Mouse (Mus musculus): ENCODE data around the gene Dio3.

Dio3 gene

DNA sequence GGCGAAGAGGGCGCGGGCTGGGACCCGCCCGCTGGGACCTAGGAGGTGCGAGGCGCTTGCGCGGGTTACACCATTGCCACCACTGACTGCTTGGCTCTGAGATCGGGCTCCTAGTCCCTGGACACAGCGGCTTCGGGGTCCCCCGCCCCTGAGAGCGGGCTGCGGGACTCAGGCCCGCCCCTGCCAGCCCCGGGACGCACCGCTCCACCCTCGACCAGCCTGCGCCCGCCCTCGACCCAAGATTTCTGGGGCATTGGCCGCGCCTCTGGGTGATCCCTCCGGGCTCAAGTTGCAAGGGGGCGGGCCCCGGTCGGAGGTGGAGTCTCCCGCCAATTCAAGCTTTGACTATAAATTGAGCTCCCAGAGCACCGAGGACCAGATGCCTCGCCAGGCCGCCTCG lies at the start of gene Dio3:
TSS of gene Dio3 (plus strand) at position 216 of the 400 bp plus-strand sequence.
- DNase-seq: peak; percentile 70

DNA sequence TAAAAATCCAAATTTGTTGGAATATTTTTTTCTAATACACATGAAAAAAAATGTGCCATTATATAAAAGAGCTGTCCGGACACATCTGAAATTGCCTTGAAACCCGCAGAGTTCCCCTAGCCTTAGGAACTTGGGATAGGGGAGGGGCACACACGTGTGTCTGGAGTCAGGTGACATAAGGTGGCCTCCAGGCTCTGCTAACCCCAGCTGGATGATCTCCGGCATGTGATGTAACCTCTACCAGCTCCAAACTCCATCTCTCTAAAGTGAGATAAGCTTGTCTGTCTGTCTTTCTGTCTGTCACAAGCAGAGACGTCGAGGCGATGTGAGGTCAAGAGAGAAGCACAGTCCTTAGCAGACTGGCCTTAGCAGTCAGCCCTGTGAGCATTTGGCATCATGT lies 48.6 kb upstream of the Dio3 start:
- no peak for DNase-seq

DNA sequence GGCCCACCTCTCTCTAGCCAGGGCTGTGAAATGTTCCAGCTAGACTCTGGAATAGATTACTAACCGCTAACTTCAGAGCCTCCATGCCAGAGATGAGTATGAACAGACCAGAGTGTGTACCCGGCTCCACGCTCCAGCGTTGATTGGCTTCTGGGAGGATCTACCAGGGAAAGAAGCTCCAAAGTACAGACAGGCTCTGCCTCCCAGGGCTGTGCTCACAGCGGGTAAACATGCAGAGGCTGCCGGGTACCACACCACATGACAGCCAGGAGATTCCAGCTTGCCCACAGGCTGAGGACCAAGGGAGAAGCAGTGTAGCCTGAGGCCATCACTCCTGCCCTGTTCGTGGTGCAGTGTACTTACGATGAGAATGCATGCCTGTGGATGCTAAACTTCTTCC lies 48.1 kb upstream of the Dio3 start:
- DNase-seq: peak; percentile 72

DNA sequence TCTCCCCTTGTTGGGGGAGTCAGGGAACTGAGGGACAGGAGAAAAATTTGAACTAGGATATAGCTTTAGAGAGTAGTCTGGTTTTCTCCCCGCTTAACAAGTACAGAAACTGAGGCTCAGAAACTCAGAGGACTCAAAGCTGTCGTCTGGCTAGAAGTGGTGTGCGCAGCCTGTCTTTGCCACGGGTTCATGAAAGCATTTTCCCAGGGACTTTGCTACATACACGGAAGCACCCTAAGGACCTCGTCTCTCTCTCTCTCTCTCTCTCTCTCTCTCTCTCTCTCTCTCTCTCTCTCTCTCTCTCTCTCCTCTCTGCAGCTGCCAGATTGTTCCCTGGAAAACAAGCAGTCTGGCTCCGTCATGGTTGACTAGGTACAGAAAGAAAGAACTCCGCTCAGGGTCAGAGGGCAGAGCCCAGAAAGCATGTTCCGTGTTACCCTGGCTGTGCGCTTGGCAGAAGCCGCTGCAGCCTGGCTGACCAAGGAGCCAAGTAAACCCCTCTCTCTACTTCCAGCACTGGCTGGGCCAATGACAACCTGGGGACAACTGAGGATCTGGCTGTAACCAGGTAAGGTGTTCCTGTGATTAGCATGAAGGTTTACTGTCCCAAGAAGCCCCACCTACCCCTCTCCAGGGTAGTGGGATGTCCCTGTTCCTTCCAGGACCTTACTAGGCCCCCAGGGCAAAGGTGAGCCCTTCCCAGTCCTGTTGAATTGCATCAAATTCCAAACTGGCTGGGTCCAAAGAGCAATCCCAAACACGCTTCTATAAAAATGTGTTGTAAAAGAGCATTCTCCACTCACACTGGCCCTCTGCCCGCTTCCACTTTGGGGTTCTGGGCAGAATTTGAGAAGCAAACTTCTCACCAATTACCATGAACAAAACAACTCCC lies 46.9 kb upstream of the Dio3 start:
- DNase-seq: peak; percentile 67

- DNase-seq: peak; percentile 39
These were observed 43.0 kb upstream of the Dio3 start for GRCm38 (mm10) chr12:110235908-110236307.

- peak; percentile 31 for DNase-seq
These were observed 41.8 kb upstream of the Dio3 start for GRCm38 (mm10) chr12:110237046-110237445.

GRCm38 (mm10) chr12:110239358-110239757 lies 39.5 kb upstream of the Dio3 start:
- no peak for DNase-seq

DNA sequence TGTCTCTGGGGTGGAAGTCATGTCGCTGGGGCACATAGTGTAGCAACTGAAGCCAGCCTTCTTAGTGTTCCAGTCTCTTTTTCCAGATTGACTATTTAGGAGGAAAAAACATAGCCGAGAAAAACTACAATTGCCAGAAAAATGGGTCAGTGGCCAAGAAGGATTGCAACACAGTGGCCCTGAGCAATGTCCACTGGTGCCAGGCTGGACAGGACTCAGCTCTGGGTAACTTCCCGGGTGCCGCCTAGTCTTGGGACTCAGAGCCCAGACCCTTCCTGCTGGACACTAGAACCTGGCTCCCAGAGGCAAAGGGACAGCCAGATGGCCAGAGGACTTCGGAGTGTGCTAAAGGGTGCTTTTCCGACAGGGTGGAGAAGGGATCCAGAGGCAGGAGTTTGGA lies 34.3 kb upstream of the Dio3 start:
- DNase-seq: no peak

DNA sequence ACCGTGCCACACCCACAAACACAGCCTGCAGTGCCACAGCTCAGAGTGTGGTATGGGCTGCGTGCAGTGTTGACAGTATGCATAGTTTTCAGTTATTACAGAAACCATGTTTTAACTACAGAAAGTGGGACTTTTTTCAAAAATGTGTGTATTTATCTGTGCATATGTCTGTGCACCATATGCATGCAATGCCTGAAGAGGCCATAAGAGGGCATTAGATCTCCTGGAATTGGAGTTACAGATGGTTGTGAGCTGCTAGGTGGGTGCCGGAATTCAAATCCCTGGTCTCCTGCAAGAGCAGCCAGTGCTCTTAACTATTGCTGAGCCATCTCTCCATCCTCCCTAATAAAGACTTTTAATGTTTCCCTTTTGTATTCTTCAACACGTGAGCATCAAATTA lies 33.4 kb upstream of the Dio3 start:
- DNase-seq: no peak

- DNase-seq: peak; percentile 20
These were observed 26.7 kb upstream of the Dio3 start for GRCm38 (mm10) chr12:110252163-110252575.

- no peak for DNase-seq
These were observed 23.1 kb upstream of the Dio3 start for GRCm38 (mm10) chr12:110255731-110256130.

DNA sequence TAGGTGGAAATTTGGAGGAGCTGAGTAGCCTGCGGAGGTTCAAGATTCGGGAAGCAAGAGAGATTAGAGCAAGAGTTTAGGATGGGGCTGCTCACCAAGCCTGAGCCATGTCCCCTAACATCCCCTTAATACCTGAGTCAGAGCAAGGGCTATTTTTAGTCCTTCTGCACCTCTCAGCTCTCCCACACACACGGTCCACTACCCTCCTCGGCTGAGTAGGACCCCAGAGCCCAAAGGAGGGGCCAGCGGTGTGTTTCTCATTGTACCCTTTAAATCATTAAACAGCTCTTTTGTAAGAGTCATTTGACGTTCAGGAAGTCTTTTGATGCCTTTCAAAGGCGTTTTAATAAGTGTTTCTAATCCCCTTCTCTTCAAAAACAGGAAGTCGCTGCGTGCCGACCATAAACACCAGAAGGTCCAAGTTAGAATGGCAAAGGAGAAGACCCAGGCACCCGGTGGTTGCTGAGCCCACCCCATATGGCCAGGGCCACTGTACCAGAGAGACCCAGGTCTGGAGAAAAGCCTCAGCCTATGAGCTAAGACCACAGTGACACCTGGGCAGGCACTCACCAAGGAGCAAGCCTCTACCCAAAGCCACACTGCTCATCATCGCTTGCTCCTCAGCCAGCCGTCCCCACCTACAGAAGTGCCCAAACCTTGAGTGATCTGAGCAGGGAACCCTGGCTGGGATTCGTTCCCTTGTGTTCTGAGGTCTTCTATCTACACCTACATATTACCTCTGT lies 22.2 kb upstream of the Dio3 start:
- DNase-seq: no peak

DNA sequence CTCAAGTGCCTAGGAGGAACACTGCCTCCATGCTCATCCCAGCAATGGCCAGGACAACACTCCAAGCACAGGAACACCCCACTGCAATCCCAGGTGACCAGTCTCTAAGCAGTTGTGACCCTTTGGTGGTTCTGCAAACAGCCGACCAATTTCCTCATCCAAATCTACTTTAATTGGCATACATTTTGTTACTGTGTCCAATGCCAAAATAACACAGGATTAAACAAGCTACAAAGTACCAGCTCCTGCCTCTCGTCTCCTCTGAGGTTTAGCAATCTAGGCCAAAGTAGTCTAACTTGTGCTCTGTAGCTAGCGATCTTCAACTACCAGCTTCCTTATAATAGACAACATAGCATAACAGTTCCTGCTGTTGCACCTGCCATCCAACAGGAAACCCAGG lies 10.6 kb upstream of the Dio3 start:
- DNase-seq: no peak

- DNase-seq: no peak
These were observed 9.2 kb upstream of the Dio3 start for GRCm38 (mm10) chr12:110269686-110270085.

DNA sequence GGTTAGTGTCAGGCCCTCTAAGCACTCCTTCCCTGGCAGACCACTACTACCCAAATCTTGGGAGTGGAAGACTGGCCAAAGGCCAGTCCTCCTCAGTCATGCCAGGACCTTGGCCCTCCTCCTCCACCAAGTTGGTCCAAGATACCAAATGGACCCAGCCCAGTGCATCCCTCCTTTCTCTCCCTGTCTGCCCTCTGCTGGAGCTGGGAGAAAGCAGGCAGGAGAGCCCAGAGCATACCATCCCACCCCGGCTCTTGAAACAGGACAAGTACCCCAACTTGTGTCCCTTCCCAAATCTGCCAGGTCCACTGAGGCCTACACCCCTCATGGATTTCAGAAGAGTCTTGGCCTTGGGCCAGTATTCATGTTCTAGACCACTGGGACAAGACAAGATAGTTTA lies 2.8 kb upstream of the Dio3 start:
- DNase-seq: no peak

- no peak for DNase-seq
These were observed 1.5 kb upstream of the Dio3 start for GRCm38 (mm10) chr12:110277259-110277964.

- peak; percentile 63 for DNase-seq
These were observed 932 bp upstream of the Dio3 start for GRCm38 (mm10) chr12:110277965-110278307.

DNA sequence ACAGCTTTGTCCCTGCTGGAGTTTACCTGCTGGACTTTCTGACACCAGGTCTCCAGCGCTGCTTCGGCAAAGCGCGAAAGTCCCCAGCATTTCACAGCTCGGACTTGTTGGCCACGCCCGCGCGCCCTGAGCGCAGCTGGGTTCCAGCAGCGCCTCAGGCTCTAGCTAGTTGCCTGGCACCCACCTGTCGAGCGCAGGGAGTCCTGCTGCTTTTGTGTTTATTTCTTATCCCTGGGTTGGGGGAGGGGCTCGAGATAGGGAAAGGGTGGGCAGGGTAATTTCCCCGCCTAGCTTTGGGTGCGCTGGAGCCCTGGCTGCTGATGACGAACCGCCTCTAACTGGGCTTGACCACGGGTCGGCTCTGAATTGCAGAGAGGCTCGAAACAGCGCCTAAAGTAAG lies 1.5 kb downstream of the Dio3 start:
- DNase-seq: no peak

- DNase-seq: no peak
These were observed 4.9 kb downstream of the Dio3 start for GRCm38 (mm10) chr12:110283792-110284191.

DNA sequence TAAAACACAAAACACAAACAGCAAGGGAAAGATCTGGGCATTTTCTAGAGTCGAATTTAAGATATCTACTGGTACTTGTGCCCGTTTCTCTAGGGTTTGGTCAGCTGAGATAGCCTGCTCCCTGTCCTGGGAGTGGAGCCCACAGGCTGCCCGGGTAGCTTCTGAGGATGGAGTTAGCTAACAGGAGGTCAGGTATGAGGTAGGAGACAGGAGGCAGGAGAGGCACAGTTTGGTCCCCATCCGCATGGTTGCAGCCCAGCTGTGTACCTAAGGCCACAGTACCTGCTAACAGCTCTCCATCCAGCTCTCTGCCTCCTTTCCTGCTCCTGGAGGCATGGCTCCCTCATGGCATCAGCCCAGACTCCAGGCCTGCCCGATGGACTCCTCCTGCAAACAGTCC lies 13.9 kb downstream of the Dio3 start:
- no peak for DNase-seq

- peak; percentile 40 for DNase-seq
These were observed 16.0 kb downstream of the Dio3 start for GRCm38 (mm10) chr12:110294891-110295290.

DNA sequence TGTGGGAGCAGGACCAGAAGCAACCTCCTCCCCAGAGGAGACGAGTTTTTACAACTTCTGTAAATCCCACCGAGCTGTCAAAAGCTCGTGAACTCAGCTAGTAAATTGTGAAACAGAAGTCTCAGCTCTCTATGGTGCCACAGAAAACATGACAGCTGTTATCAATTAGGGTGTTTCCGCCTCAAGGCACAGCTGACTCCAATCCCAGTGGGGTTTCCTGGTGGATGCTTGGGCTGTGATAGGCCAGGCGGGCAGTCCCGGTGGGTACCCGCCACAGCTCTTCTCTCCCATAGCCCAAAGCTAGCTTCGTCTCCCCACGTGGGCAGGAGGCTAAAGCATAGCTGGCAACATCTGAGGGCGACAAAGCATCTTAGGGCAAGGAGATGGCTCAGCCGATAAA lies 19.8 kb downstream of the Dio3 start:
- DNase-seq: peak; percentile 42

DNA sequence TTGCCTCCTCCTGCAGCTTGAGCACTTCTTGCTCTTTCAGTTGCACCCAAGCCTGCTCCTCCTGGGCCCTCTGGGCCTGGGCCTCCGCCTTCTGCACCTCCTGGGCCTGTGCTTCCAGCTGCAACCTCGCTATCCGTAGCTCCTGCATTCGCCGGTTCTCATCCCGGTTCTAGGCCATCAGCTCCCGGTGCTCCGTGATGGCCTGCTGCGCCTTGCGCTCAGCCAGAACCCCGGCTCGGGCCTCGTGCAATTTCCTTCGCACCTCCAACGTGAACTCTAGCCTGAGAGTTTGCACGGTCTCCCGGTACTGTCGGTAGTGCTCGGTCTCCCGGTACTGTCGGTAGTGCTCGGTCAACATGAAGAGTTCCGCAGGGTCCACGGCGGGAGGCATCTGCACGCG lies 40.8 kb downstream of the Dio3 start:
- DNase-seq: no peak
